Mouse (Mus musculus) A20 (cell line): ENCODE data around the gene Slc35e3.
"Not testable (repeated sequence)": the region's sequence is repeated elsewhere in the genome, so short reads cannot be mapped to it uniquely, and the experiment has no call there.

Source experiments
- DNase-seq: peaks from one replicate; pipeline ENCODE4 v3.0.0-alpha.2; 2011; ENCODE audit warnings: low read depth, low spot score

Slc35e3 gene

GRCm38 (mm10) chr10:117733626-117734025, 12.5 kb downstream of the Slc35e3 start:
- not testable (repeated sequence) for DNase-seq

GRCm38 (mm10) chr10:117732962-117733592, 13.1 kb downstream of the Slc35e3 start:
- no peak for DNase-seq

- DNase-seq: no peak
Observed at GRCm38 (mm10) chr10:117732184-117732583, 14.0 kb downstream of the Slc35e3 start.

- DNase-seq: peak; percentile 65
Observed at GRCm38 (mm10) chr10:117731244-117732101, 14.7 kb downstream of the Slc35e3 start.

GRCm38 (mm10) chr10:117730637-117731203, 15.4 kb downstream of the Slc35e3 start:
- DNase-seq: no peak

- DNase-seq: no peak
Observed at GRCm38 (mm10) chr10:117730140-117730539, 16.0 kb downstream of the Slc35e3 start.

GRCm38 (mm10) chr10:117729139-117729814, 16.9 kb downstream of the Slc35e3 start:
- DNase-seq: no peak

- DNase-seq: no peak
Observed at GRCm38 (mm10) chr10:117728574-117728973, 17.6 kb downstream of the Slc35e3 start.

GRCm38 (mm10) chr10:117727518-117728110, 18.6 kb downstream of the Slc35e3 start:
- no peak for DNase-seq

- no peak for DNase-seq
Observed at GRCm38 (mm10) chr10:117726888-117727385, 19.2 kb downstream of the Slc35e3 start.

GRCm38 (mm10) chr10:117726350-117726749, 19.8 kb downstream of the Slc35e3 start:
- DNase-seq: no peak

- no peak for DNase-seq
Observed at GRCm38 (mm10) chr10:117725671-117726070, 20.5 kb downstream of the Slc35e3 start.

GRCm38 (mm10) chr10:117724804-117725361, 21.3 kb downstream of the Slc35e3 start:
- DNase-seq: no peak

GRCm38 (mm10) chr10:117724136-117724718, 21.9 kb downstream of the Slc35e3 start:
- no peak for DNase-seq

- DNase-seq: no peak
Observed at GRCm38 (mm10) chr10:117718161-117719119, 27.7 kb downstream of the Slc35e3 start.

- no peak for DNase-seq
Observed at GRCm38 (mm10) chr10:117717583-117717982, 28.6 kb downstream of the Slc35e3 start.

- DNase-seq: no peak
Observed at GRCm38 (mm10) chr10:117716686-117717085, 29.5 kb downstream of the Slc35e3 start.

- DNase-seq: peak; percentile 46
Observed at GRCm38 (mm10) chr10:117715654-117716053, 30.5 kb downstream of the Slc35e3 start.

GRCm38 (mm10) chr10:117714928-117715500, 31.2 kb downstream of the Slc35e3 start:
- DNase-seq: no peak
